Mouse (Mus musculus): ENCODE results near the gene Tmem231.

DNA sequence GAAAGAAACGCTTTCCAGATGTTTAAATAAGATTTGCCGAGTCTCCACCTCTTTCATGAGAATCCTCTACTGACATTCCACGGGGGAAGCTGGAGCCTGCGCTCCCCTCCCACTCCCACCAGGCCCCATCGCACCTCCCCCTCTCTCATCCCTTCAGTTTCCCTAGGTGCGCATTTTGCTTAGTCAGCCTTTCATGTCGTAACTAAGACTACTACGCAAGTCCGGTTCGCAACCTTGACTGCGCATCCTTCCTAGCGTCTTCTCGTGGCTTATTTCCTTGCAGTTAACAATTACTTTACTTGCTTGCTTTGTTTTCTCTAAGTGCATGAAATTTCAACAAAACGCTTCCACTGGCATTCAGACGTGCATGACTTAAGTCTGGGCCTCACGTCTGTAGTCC is 2.0 kb downstream of the Tmem231 start:
- no peak for TF ChIP-seq CTCF (conservative IDR thresholded peaks at IDR 0.05; ENCODE audit: low read length)
- no peak for TF ChIP-seq POU5F1 (IDR thresholded peaks at IDR 0.05; ENCODE audit: borderline replicate concordance, low read length)

All from E14TG2a.4 (cell line).